Mouse (Mus musculus) splenic B cell, adult 2 months (primary cell): ENCODE measurements at regions not wholly inside any gene's neighbourhood (a gene's known extent, or its start where the extent isn't known, plus 50 kb on each side); places are given as distances from the start of the nearest gene placed in this dataset.

Experiments
- DNase-seq: peaks from one replicate; pipeline ENCODE4 v3.0.0-alpha.2; 2011; ENCODE audit warnings: low read depth, low spot score
- H3K27me3 ChIP-seq: 2 replicates; pipeline ENCODE4 v1.6.1; 2012; ENCODE audit warnings: mild to moderate bottlenecking, low read length, moderate library complexity, mixed read lengths; ENCODE audit not compliant: control insufficient read depth, poor library complexity, insufficient read depth, severe bottlenecking
- H3K36me3 ChIP-seq: 2 replicates; pipeline ENCODE4 v1.6.1; 2012; ENCODE audit warnings: mild to moderate bottlenecking, low read length, moderate library complexity, mixed read lengths; ENCODE audit not compliant: control insufficient read depth, poor library complexity, insufficient read depth, severe bottlenecking

DNA sequence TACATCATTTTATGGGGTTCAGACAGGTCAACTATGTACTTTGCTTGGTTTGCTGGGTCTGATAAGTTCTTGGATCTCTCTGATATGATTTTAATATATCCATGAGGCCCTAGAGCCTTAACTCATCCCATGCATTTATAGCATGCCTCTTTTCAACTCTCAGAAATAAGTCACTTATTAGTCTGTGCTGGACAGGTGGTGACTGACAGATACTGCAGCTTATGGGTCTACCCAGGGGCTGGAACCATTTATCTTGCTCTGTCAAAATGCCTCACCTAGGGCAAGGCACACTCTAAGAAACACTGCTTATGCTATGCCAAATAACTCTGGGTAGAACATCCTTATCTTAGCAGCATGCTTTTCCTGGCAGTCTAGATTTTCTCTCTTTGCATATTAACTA, 225.6 kb downstream of the Mbnl1 start:
- no peaks in the 10 kb centered on the region for H3K27me3 ChIP-seq
- H3K36me3 ChIP-seq = no peaks in the 10 kb centered on the region
- DNase-seq = no peak

DNA sequence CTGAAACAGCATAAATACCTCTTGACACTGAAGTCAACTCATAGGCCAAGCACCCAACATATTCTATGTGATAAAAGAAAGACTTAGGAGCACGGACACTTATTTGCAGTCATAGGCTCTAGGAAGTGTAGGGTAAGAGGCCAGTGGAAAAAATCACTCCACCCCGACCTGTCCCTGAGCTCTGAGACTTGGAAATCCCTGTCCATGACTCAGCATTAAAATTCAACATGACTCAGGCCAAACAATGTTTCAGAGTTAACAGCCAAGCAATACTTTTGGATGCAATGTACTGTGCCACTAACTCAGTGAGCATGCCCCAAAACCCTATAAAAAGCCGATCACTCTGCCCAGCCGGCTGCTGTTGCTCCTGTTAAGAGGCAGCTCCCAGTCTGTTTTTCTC, 234.5 kb downstream of the Mbnl1 start:
- no peaks in the 10 kb centered on the region for H3K36me3 ChIP-seq
- H3K27me3 ChIP-seq = no peaks in the 10 kb centered on the region
- DNase-seq = no peak

DNA sequence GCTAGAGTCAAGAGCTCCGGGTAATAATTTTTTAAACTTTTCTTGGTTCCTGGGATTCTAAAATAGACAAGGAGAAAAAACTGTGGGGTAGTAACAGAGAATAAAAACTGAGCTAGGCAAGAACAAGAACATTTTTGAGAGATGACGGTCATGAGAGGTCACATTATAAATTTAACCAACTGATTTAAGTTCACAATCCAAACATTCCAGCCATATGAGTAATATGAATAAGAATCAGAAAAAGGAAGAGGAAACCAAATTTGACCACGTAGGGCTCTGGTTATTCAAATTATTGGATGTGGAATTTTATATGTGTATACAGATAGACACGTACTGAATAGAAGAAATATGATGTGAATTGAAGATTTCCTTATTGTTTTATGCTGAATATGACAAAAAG, 240.3 kb downstream of the Mbnl1 start:
- no peak for DNase-seq
- Histone ChIP-seq H3K36me3 (no peaks in the 10 kb centered on the region), H3K27me3 (no peaks in the 10 kb centered on the region)

DNA sequence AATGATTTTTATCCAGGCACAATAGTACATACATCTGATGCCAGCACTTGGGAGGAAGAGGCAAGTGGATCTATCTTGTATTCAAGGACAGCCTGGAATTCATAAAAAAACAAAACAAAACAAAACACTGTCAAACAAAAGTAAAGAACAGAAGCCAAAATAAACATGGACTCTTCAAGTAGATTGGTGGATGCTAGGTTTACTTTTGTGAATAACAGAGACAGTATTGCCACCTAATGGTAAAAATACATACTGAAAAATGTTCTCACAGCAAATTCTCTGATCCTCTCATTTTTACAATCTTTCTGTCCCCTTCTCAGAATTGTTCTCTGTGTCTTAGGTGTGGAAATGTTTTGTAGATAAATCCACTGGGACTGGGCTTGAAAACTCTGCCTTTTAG, 247.7 kb downstream of the Mbnl1 start:
- DNase-seq = no peak
- no peaks in the 10 kb centered on the region for H3K36me3 ChIP-seq
- H3K27me3 ChIP-seq = no peaks in the 10 kb centered on the region

DNA sequence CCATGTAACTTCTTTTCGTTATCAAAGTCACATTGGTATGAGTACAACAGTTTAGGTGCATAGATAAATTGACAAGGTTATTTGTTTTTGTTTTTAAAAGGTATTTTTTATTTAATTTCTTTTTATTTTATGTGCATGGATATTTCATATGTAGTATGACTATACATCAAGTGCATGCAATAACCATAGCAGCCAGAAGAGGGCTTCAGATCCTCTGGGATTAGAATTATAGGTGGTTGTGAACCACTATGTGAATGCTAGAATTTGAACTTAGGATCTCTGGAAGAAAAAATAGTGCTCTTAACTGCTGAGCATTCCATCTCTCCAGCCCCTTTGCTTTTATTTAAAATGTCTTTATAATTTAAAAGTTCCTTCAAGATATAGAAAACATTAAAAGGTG, 258.7 kb downstream of the Mbnl1 start:
- H3K36me3 ChIP-seq = no peaks in the 10 kb centered on the region
- no peak for DNase-seq
- H3K27me3 ChIP-seq = no peaks in the 10 kb centered on the region

DNA sequence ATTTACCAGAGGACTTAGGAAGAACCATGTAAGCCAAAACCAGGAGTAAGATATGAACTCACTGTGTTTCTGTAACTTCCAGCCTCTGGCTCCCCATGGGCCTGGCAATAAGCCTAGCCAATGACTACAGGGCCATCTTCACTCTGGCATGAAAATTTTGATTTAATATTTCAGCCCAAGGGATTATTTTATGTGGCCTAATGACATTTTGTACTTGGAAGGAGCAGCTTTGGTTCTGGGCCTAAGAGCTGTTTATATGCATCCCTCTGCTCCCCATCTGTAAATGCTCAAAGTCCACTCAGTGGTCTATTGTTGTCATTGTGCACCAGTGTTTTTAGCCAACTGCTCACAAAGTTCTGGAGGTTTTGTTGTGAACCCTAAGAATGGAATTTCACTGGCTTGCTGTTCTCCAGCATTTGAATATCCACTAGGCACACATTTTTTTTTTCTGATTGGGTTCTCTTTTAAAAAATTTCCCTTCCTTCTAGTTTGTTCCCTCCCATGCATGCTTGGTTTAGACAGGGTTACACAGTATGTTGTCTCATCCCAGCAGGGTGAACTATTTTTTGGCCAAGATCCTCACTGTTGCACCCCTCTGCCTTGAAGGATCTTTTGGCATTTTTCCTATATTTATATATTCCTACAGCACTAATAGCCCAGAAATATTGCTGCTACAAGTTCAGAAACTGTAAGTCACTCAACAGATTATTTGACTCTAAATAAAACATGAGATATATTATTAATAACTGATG, 261.9 kb upstream of the P2ry1 start:
- Histone ChIP-seq H3K27me3 (no peaks in the 10 kb centered on the region), H3K36me3 (no peaks in the 10 kb centered on the region)
- no peak for DNase-seq

DNA sequence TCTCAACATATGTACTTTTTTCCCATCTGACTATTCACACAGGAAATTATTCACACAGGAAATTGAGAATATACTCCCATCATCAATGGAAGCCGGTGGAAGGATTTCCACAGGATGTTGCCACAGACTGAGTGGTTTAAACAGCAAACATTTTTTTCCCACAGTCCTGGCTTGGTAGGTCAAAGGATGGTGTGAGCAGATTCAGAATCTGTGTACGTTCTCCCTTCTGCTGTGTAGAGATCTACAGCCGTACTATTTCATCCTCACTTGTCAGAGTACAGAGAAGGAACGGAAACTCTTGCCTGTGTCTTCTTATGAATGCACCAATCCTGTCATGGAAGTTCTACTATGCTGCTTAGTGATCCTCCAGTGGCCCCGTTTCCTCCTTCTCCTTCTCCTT, 261.2 kb upstream of the P2ry1 start:
- no peak for DNase-seq
- no peaks in the 10 kb centered on the region for H3K27me3 ChIP-seq
- H3K36me3 ChIP-seq = no peaks in the 10 kb centered on the region

DNA sequence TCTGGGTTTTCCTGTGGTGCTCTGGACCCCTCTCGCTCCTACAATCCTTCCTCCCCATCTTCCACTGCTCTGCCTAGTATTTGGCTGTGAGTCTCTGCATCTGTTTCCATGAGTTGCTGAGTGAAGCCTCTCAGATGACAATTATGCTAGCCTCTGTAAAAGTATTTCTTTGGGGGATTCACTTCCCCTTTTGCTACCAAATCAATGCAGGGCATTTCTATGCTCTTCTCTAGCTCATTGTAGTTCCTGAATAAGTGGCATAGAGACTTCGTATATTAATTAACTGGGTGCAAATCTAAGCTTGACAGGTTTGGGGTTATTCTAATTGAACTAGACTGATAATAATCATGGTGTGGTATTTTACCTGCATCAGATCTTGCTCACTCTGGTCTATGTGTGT, 260.4 kb upstream of the P2ry1 start:
- no peaks in the 10 kb centered on the region for H3K27me3 ChIP-seq
- DNase-seq = no peak
- no peaks in the 10 kb centered on the region for H3K36me3 ChIP-seq

DNA sequence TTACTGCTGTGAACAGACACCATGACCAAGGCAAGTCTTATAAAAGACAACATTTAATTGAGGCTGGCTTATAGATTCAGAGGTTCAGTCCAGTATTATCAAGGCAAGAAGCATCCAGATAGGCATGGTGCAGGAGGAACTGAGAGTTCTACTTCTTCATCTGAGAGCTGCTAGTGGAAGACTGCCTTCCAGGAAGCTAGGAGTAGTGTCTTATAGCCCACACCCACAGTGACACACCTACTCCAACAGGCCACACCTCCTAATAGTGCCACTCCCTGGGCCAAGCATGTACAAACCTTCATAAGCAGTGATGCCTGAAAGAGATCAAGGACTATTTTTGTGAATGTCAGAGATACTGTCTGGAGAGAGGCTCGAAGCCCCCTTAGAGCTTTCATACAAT, 257.5 kb upstream of the P2ry1 start:
- Histone ChIP-seq H3K27me3 (no peaks in the 10 kb centered on the region), H3K36me3 (no peaks in the 10 kb centered on the region)
- DNase-seq = no peak

DNA sequence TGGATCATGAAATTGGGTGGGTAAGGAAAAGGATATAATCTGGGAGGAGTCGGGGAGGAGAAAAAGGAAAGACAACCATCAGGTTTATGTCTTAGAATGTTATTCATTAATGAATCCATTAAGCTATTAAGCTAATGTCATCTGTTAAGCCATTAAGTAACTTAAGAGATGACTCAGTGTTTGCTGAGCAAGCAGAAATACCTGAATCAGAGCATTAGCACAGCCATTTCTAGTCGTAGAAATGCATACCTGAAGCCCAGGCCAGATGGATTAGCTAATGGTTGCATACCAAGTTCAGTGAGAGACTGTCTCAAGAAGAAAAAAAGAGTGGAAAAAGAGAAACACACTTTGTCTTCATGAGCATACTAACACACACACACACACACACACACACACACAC, 244.0 kb upstream of the P2ry1 start:
- Histone ChIP-seq H3K27me3 (no peaks in the 10 kb centered on the region), H3K36me3 (no peaks in the 10 kb centered on the region)
- DNase-seq = no peak

DNA sequence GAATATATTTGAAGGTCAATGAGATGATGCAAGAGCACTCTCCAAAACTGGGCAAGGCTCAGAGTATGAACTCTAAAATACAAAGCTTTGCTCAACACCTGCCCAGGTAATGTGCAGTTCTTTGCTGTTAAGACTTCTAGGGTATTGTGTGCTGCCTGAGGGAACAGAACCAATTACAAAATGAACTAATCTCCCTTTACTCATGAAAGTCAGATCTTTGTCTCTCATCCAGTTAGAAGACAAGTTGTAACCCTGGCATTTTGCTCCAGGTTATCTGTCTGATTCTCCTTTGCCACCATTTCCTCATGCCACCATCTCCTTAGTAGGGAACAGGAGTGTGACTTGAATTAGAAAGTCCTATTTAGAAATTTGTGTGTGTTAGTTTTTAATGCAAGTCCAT, 243.5 kb upstream of the P2ry1 start:
- no peaks in the 10 kb centered on the region for H3K27me3 ChIP-seq
- DNase-seq = no peak

DNA sequence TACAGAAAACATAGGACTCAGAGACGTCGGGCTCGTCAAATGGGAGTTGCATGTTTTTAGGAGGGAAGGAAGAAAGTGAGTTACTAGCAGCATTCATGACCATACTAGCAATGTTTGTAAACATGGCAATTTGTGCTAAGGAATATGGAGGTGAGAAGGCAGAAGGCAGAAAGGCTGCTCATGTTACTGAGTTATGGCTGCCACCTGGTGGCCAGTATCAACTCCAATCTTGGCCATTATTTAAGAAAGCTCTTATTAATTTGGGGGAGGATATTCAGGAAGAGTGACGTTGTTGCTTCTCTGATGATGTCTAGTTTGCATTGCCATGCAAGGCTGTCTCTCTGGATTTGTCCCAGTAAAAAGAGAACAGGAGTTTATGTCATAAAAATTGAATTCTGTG, 239.7 kb upstream of the P2ry1 start:
- peak; percentile 55 for DNase-seq
- no peaks in the 10 kb centered on the region for H3K27me3 ChIP-seq
- H3K36me3 ChIP-seq = no peaks in the 10 kb centered on the region

More for the DNA sequence above, 243.5 kb upstream of the P2ry1 start:
- no peaks in the 10 kb centered on the region for H3K36me3 ChIP-seq

DNA sequence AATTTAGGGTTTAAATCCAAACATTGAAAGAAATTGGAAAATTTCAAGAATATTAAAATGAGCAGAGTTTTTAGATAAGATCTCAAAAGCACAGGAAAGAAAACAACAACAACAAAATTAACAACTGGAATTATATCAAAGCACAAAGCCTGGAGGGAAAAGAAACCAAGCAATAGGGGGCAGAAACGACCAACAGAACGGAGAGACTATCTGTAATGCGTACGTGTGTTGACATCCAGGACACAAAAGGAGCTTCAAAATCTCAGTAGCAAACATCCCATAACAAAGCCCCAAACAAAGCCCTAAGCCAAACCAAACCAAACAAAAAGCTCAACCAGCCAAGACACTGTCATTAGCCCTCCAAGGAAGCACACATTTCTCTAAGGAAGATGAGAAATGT, 237.5 kb upstream of the P2ry1 start:
- Histone ChIP-seq H3K36me3 (no peaks in the 10 kb centered on the region), H3K27me3 (no peaks in the 10 kb centered on the region)
- no peak for DNase-seq

DNA sequence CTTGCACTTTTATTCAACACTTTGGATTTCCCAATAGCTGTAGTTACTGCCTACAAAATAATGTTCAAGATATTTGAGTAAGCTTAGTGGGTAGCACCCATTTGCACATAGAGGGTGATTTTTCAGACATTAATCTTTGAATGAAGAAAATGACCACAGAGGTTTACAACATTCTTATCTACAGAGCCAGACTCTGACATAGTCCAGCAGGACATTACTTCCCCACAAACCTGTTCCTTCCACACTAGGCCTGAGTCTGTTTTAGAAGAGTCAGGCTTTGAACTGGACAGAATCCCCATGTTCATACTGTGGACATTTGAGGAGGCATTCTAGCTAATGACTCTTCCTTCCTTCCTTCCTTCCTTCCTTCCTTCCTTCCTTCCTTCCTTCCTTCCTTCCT, 233.6 kb upstream of the P2ry1 start:
- no peak for DNase-seq
- Histone ChIP-seq H3K27me3 (no peaks in the 10 kb centered on the region), H3K36me3 (no peaks in the 10 kb centered on the region)

DNA sequence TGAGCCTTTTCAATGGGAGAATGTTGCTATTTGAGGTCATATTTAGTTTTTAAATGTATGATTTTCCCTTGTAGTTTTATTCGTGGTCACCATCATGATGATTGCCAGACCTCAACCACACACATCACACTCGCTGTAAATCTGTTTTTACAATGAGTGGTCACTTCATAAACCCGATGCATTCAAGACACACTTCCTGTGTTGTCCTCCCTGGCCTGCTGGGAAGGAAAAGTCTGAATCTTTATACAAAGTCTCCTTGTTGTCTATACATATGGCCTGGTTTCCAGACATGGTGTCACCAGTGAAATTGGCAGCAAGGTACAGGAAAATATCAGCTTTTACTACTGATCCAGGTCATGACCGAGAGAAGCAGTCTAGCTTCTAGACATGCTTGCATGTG, 230.7 kb upstream of the P2ry1 start:
- H3K36me3 ChIP-seq = no peaks in the 10 kb centered on the region
- no peak for DNase-seq
- H3K27me3 ChIP-seq = no peaks in the 10 kb centered on the region

DNA sequence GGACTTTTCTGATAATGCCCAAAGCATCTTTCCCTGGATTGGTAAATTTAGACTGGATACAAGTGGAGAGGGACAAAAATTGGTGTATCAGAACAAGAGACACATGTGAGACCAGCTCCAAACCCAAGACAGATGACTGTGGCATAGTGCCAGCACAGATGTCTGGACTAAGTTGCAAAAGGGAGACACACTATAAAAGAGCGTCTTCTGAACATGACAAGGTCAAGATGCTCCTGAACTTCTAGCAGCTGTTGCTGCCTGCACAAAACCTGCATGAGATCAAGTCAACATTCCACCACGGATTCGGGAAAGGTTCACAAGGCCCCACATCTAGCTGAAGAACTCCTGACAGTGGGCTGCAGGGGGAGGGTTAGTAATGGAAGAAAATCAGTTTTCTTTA, 229.2 kb upstream of the P2ry1 start:
- H3K27me3 ChIP-seq = no peaks in the 10 kb centered on the region
- DNase-seq = no peak
- H3K36me3 ChIP-seq = no peaks in the 10 kb centered on the region
